ENCODE assay signal across 25 mouse cellular contexts in the genomic region with DNA sequence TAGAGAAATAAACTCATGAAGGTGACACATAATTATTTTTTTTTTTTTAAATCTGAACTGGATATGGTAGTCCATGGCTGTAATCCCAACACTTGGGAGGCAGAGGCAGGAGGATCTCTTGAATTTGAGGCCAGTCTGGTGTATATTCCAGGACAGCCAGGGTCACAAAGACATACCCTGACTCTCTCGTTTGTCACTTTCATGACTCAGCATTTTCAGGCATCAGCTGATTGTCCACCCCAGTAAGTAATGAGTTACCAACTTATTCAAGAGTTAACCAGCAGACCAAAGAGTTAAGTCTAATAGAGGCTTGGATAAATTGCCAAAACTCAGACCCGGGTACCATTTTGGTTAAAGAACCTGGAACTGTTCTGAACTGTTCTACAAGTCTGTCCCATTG. TPM values are rescaled to one million over a fixed set of nuclear protein-coding genes. Genes with fewer than 3 reads are reported as not detected.
DNase-seq lines count a peak whose midpoint lies in the region; ATAC-seq and TF ChIP-seq lines count a peak whose summit lies in the region.
"Had no signal": no experiment of that assay in that cellular context is flagged by ENCODE, and none has a peak within 500 bp of the region (broad histone marks: within the 10 kb centered on the region; RNA-seq: fewer than 3 reads in every experiment).

No protein-coding gene starts in this region.

- no peak for TF ChIP-seq EP300 in liver, postnatal 0 days (IDR thresholded peaks at IDR 0.05; ENCODE audit: low read depth)

- no peak overlapping the region for H3K9ac ChIP-seq in intestine, embryonic 14.5 days (ENCODE audit: low read length)
- no peak overlapping the region for H3K9ac ChIP-seq in intestine, postnatal 0 days (ENCODE audit: low read depth, low read length)
- H3K9ac ChIP-seq in liver, embryonic 15.5 days = no peak overlapping the region
- H3K9ac ChIP-seq in liver, postnatal 0 days (replicated peaks) = no peak overlapping the region

- peaks cover 10% of the 10 kb centered on the region for H3K4me1 ChIP-seq in intestine, embryonic 14.5 days (replicated peaks; ENCODE audit: control insufficient read depth, insufficient read depth, low read length)
- H3K4me1 ChIP-seq in intestine, postnatal 0 days (replicated peaks; ENCODE audit: control insufficient read depth, insufficient read depth, low read length) = no peaks in the 10 kb centered on the region
- peaks cover 23% of the 10 kb centered on the region for H3K4me1 ChIP-seq in liver, embryonic 15.5 days (replicated peaks)
- H3K4me1 ChIP-seq in liver, postnatal 0 days (ENCODE audit: insufficient read depth) = peaks cover 14% of the 10 kb centered on the region

- no peak for TF ChIP-seq CTCF in intestine, postnatal 0 days (IDR thresholded peaks at IDR 0.05; ENCODE audit: low read depth)
- TF ChIP-seq CTCF in liver, postnatal 0 days (IDR thresholded peaks at IDR 0.05; ENCODE audit: low read depth) = no peak

- H3K27me3 ChIP-seq in intestine, embryonic 14.5 days (replicated peaks; ENCODE audit: control insufficient read depth, insufficient read depth, low read length) = no peaks in the 10 kb centered on the region
- no peaks in the 10 kb centered on the region for H3K27me3 ChIP-seq in intestine, postnatal 0 days (replicated peaks; ENCODE audit: control insufficient read depth, insufficient read depth, low read length)
- H3K27me3 ChIP-seq in liver, embryonic 15.5 days = no peaks in the 10 kb centered on the region
- H3K27me3 ChIP-seq in liver, postnatal 0 days (ENCODE audit: insufficient read depth, low read length) = no peaks in the 10 kb centered on the region
- H3K27me3 ChIP-seq: embryonic facial prominence, embryonic 13.5 days; limb, embryonic 12.5 days; lung, embryonic 15.5 days; midbrain, embryonic 15.5 days had no signal

- H3K9me3 ChIP-seq in intestine, embryonic 14.5 days (ENCODE audit: control insufficient read depth, low read length) = no peaks in the 10 kb centered on the region
- H3K9me3 ChIP-seq in intestine, postnatal 0 days (ENCODE audit: control insufficient read depth) = no peaks in the 10 kb centered on the region
- no peaks in the 10 kb centered on the region for H3K9me3 ChIP-seq in liver, embryonic 15.5 days (replicated peaks)
- no peaks in the 10 kb centered on the region for H3K9me3 ChIP-seq in liver, postnatal 0 days (ENCODE audit: low read length)
- H3K9me3 ChIP-seq: embryonic facial prominence, embryonic 13.5 days; G1E; heart, embryonic 10.5 days; limb, embryonic 12.5 days; lung, embryonic 15.5 days; midbrain, embryonic 10.5 days; midbrain, embryonic 15.5 days had no signal

- H3K27ac ChIP-seq in intestine, embryonic 14.5 days (ENCODE audit: low read depth) = no peak overlapping the region
- no peak overlapping the region for H3K27ac ChIP-seq in intestine, postnatal 0 days (ENCODE audit: low read depth, low read length)
- no peak overlapping the region for H3K27ac ChIP-seq in liver, embryonic 15.5 days (replicated peaks)
- no peak overlapping the region for H3K27ac ChIP-seq in liver, postnatal 0 days (ENCODE audit: low read depth)
- H3K27ac ChIP-seq: hindbrain, embryonic 14.5 days had no signal

- WGBS in intestine, embryonic 14.5 days = 92% methylated on average over 2 of the region's 2 CpGs
- WGBS in intestine, postnatal 0 days = 75% methylated on average over 2 of the region's 2 CpGs
- WGBS in liver, embryonic 15.5 days (ENCODE audit: insufficient replicate concordance) = 60% methylated on average over 2 of the region's 2 CpGs
- WGBS in liver, postnatal 0 days (ENCODE audit: insufficient replicate concordance) = 74% methylated on average over 2 of the region's 2 CpGs

- H3K36me3 ChIP-seq in intestine, embryonic 14.5 days (ENCODE audit: control insufficient read depth, insufficient read depth, low read length) = no peaks in the 10 kb centered on the region
- H3K36me3 ChIP-seq in intestine, postnatal 0 days (ENCODE audit: control insufficient read depth, insufficient read depth) = 0 out of 2 replicates have a peak, but pooled peaks cover 3% of the 10 kb centered on the region
- H3K36me3 ChIP-seq in liver, embryonic 15.5 days (replicated peaks) = peaks cover 8% of the 10 kb centered on the region; the same call in 1 of the 2 replicates
- H3K36me3 ChIP-seq in liver, postnatal 0 days (replicated peaks; ENCODE audit: insufficient read depth, low read length) = no peaks in the 10 kb centered on the region
- H3K36me3 ChIP-seq: lung, embryonic 15.5 days; midbrain, embryonic 15.5 days had no signal

- no peak overlapping the region for H3K4me2 ChIP-seq in intestine, embryonic 14.5 days (ENCODE audit: low read length)
- H3K4me2 ChIP-seq in intestine, postnatal 0 days (replicated peaks; ENCODE audit: low read depth) = no peak overlapping the region
- peak overlapping the region; percentile 81; the same call in 1 of the 2 replicates for H3K4me2 ChIP-seq in liver, embryonic 15.5 days
- H3K4me2 ChIP-seq in liver, postnatal 0 days (ENCODE audit: low read depth, low read length) = no peak overlapping the region

- ATAC-seq in intestine, embryonic 14.5 days (replicated peaks; ENCODE audit: low FRiP score, low TSS enrichment, low read depth) = no peak
- ATAC-seq in intestine, postnatal 0 days = no peak
- ATAC-seq in liver, embryonic 15.5 days (ENCODE audit: insufficient read depth) = no peak
- ATAC-seq in liver, postnatal 0 days = no peak
- ATAC-seq: inflammation-experienced regulatory T-cells, adult 6 months had no signal

- DNase-seq in cerebellum, adult 9-11 months = peak; percentile 12
- DNase-seq in cerebellum, adult 18-20 months = no peak
- DNase-seq in intestine, embryonic 14.5 days (ENCODE audit: low spot score) = no peak
- DNase-seq in liver, postnatal 0 days = no peak
- no peak for DNase-seq in right cerebral cortex, adult 18-20 months
- DNase-seq: cerebellum, adult 8-10 months; gastrocnemius, postnatal 25 days; heart, adult 11 months; heart, postnatal 4 days; kidney, adult 8-10 months; kidney, postnatal 25 days; right cerebral cortex, postnatal 4 days; thymus, adult 2 months; thymus, postnatal 36 days had no signal

- H3K4me3 ChIP-seq in intestine, embryonic 14.5 days (ENCODE audit: low read depth, low read length) = 0 out of 2 replicates have a peak overlapping the region, but pooled peaks have one; percentile 82
- no peak overlapping the region for H3K4me3 ChIP-seq in intestine, postnatal 0 days (ENCODE audit: low read depth, low read length)
- H3K4me3 ChIP-seq in liver, embryonic 15.5 days (replicated peaks) = no peak overlapping the region
- H3K4me3 ChIP-seq in liver, postnatal 0 days (ENCODE audit: low read depth, low read length) = no peak overlapping the region

RNA-seq across cellular contexts. Expression of gene Dhx35, which starts 1.3 kb away (rescaled TPM):
- polyA plus RNA-seq in intestine, embryonic 14.5 days (2014; fragmentation: Nextera tagmentation; extraction: Ambion mirVana) = 17.8 and 18.1 TPM in 2 replicates
- 7.0 and 7.5 TPM in 2 replicates for polyA plus RNA-seq in intestine, postnatal 0 days (2015; fragmentation: Nextera tagmentation; extraction: Ambion mirVana)
- 3.2 and 3.6 TPM in 2 replicates for polyA plus RNA-seq in liver, embryonic 15.5 days (2015; fragmentation: Nextera tagmentation; extraction: Ambion mirVana)
- 2.7 and 3.6 TPM in 2 replicates for polyA plus RNA-seq in liver, postnatal 0 days (2015; fragmentation: Nextera tagmentation; extraction: Ambion mirVana)

RNA-seq across cellular contexts. Expression of gene Fam83d, which starts 28.0 kb away (rescaled TPM):
- polyA plus RNA-seq in intestine, embryonic 14.5 days (2014; fragmentation: Nextera tagmentation; extraction: Ambion mirVana) = 47.3 and 48.6 TPM in 2 replicates
- polyA plus RNA-seq in intestine, postnatal 0 days (2015; fragmentation: Nextera tagmentation; extraction: Ambion mirVana) = 15.0 and 15.4 TPM in 2 replicates
- polyA plus RNA-seq in liver, embryonic 15.5 days (2015; fragmentation: Nextera tagmentation; extraction: Ambion mirVana) = 15.7 and 17.5 TPM in 2 replicates
- 5.0 and 5.7 TPM in 2 replicates for polyA plus RNA-seq in liver, postnatal 0 days (2015; fragmentation: Nextera tagmentation; extraction: Ambion mirVana)
